Mouse (Mus musculus) megakaryocyte, embryonic 14.5 days (primary cell): ENCODE measurements around the gene Stk39.

Source experiments
- FLI1 ChIP-seq: IDR thresholded peaks from 2 replicates; pipeline ENCODE4 v1.6.1; 2012; ENCODE audit warnings: low read length, inconsistent platforms, mixed read lengths
- GATA1 ChIP-seq: IDR thresholded peaks from 3 replicates; pipeline ENCODE4 v1.6.1; 2012; ENCODE audit warnings: mixed read lengths, low read length, inconsistent platforms, borderline replicate concordance

DNA sequence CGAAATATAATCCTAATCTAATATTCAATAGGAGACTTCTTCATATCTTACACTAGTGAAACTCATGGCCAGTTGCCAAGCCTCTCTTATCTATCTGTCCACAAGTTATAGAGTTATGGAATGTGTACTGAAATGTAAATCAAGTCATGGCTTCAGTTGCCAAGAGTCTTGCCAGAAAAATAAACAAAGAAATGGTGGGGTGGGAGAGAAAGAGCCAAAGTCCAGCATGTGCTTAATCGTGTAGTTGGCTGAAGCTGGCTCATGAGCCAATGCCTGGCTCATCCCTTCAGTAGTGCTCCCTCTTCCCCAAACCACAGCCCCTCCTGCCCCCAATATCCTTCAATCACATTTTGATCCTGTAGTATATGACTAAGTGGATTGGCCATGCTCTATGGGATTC is 242.2 kb downstream of the Stk39 start:
- no peak for TF ChIP-seq GATA1
- no peak for TF ChIP-seq FLI1
